Mouse (Mus musculus) liver, postnatal 0 days (tissue): ENCODE data around the gene Gm37240. TPM values are rescaled to one million over a fixed set of nuclear protein-coding genes. Genes with fewer than 3 reads are reported as not detected.

Experiments
- ATAC-seq: fragments of 200-750 bp; cut with Nextera tagmentation; 2 replicates; pipeline ENCODE4 v1.8.0; 2017; ENCODE audit warnings: mild to moderate bottlenecking, moderate library complexity
- DNase-seq: peaks from one replicate; pipeline ENCODE4 v3.0.0-alpha.2; 2016
- H3K27ac ChIP-seq: fragments of 300-500 bp; sonication (generic); 2 replicates; pipeline ENCODE4 v1.5.1; 2014; ENCODE audit warnings: antibody characterized with exemption, moderate library complexity, mild to moderate bottlenecking, low read depth
- H3K27me3 ChIP-seq: fragments of 300-500 bp; sonication (generic); 2 replicates; pipeline ENCODE4 v1.6.1; 2014; ENCODE audit warnings: low read length, control low read depth, mixed read lengths; ENCODE audit not compliant: insufficient read depth
- H3K36me3 ChIP-seq: fragments of 300-500 bp; sonication (generic); replicated peaks from 2 replicates; pipeline ENCODE4 v1.6.1; 2014; ENCODE audit warnings: mild to moderate bottlenecking, control low read depth, low read length, moderate library complexity, mixed read lengths; ENCODE audit not compliant: insufficient read depth
- H3K4me1 ChIP-seq: fragments of 300-500 bp; sonication (generic); 2 replicates; pipeline ENCODE4 v1.6.1; 2014; ENCODE audit warnings: antibody characterized with exemption, mild to moderate bottlenecking, control low read depth; ENCODE audit not compliant: insufficient read depth
- H3K4me2 ChIP-seq: fragments of 300-500 bp; sonication (generic); 2 replicates; pipeline ENCODE4 v1.6.1; 2014; ENCODE audit warnings: low read depth, mild to moderate bottlenecking, low read length, moderate library complexity, mixed read lengths
- H3K4me3 ChIP-seq: fragments of 300-500 bp; sonication (generic); 2 replicates; pipeline ENCODE4 v1.5.1; 2014; ENCODE audit warnings: low read depth, low read length
- H3K9ac ChIP-seq: fragments of 300-500 bp; sonication (generic); replicated peaks from 2 replicates; pipeline ENCODE4 v1.6.1; 2014; ENCODE audit warnings: mild to moderate bottlenecking, moderate library complexity
- H3K9me3 ChIP-seq: fragments of 300-500 bp; sonication (generic); 2 replicates; pipeline ENCODE4 v1.6.1; 2016; ENCODE audit warnings: mild to moderate bottlenecking, control low read depth, low read length, mixed read lengths
- CTCF ChIP-seq: sonication (generic); IDR thresholded peaks from 2 replicates; pipeline ENCODE4 v1.5.1; 2016; ENCODE audit warnings: antibody characterized with exemption, low read depth
- EP300 ChIP-seq: IDR thresholded peaks from 2 replicates; pipeline ENCODE4 v1.6.1; 2016; ENCODE audit warnings: antibody characterized with exemption, low read depth, mild to moderate bottlenecking
- WGBS: fragments of 180-500 bp; shearing (Covaris S2); extraction: QIAGEN DNeasy Blood & Tissue Kit; methylation state at CpG from one replicate; pipeline ENCODE4 v1.1.7; 2014; ENCODE audit not compliant: insufficient replicate concordance; 5-methylcytosine and 5-hydroxymethylcytosine counted together
- polyA plus RNA-seq: library from polyadenylated mRNA; unstranded; fragments of >200 nt; fragmentation: Nextera tagmentation; extraction: Ambion mirVana; gene quantifications from 2 replicates; pipeline ENCODE4 v1.2.1, GENCODE M21; 2015

Gene Gm37240
- polyA plus RNA-seq, 1 experiment from 2014 or later, result 0.72 TPM

GRCm38 (mm10) chr3:85314961-85315360 is 572.4 kb downstream of the Gm37240 start:
- ATAC-seq, result no peak
- Histone ChIP-seq H3K4me3 (no peak overlapping the region), H3K4me1 (no peaks in the 10 kb centered on the region), H3K4me2 (no peak overlapping the region), H3K9ac (no peak overlapping the region), H3K9me3 (no peaks in the 10 kb centered on the region), H3K36me3 (no peaks in the 10 kb centered on the region), H3K27ac (no peak overlapping the region), H3K27me3 (no peaks in the 10 kb centered on the region)
- no peak for DNase-seq
- TF ChIP-seq CTCF, result no peak
- TF ChIP-seq EP300, result no peak
- WGBS, result 69% methylated on average over 6 of the region's 6 CpGs

- H3K27me3 ChIP-seq, result no peaks in the 10 kb centered on the region
- WGBS, result 5% methylated on average over 4 of the region's 4 CpGs
- H3K27ac ChIP-seq, result no peak overlapping the region
- H3K9ac ChIP-seq, result no peak overlapping the region
- no peak for TF ChIP-seq CTCF
- no peak for TF ChIP-seq EP300
- no peak overlapping the region for H3K4me3 ChIP-seq
- ATAC-seq (no peak), DNase-seq (no peak)
- H3K36me3 ChIP-seq, result no peaks in the 10 kb centered on the region
- no peaks in the 10 kb centered on the region for H3K4me1 ChIP-seq
- no peak overlapping the region for H3K4me2 ChIP-seq
- H3K9me3 ChIP-seq, result no peaks in the 10 kb centered on the region
Observed at GRCm38 (mm10) chr3:85313646-85314255, 573.6 kb downstream of the Gm37240 start.

- Histone ChIP-seq H3K4me1 (no peaks in the 10 kb centered on the region), H3K27me3 (no peaks in the 10 kb centered on the region), H3K4me2 (no peak overlapping the region), H3K27ac (no peak overlapping the region), H3K9ac (no peak overlapping the region), H3K4me3 (no peak overlapping the region), H3K9me3 (no peaks in the 10 kb centered on the region), H3K36me3 (no peaks in the 10 kb centered on the region)
- 82% methylated on average over 3 of the region's 3 CpGs for WGBS
- DNase-seq (no peak), ATAC-seq (no peak)
- TF ChIP-seq EP300 (no peak), CTCF (no peak)
Observed at GRCm38 (mm10) chr3:85311176-85311575, 576.1 kb downstream of the Gm37240 start.

GRCm38 (mm10) chr3:85310401-85310989 is 576.8 kb downstream of the Gm37240 start:
- no peak for TF ChIP-seq CTCF
- TF ChIP-seq EP300, result no peak
- Histone ChIP-seq H3K4me1 (no peaks in the 10 kb centered on the region), H3K4me2 (no peak overlapping the region), H3K9me3 (no peaks in the 10 kb centered on the region), H3K4me3 (no peak overlapping the region), H3K27me3 (no peaks in the 10 kb centered on the region), H3K36me3 (no peaks in the 10 kb centered on the region), H3K27ac (no peak overlapping the region), H3K9ac (no peak overlapping the region)
- DNase-seq (no peak), ATAC-seq (no peak)
- WGBS, result 57% methylated on average over 8 of the region's 8 CpGs

GRCm38 (mm10) chr3:85309168-85309567 is 578.1 kb downstream of the Gm37240 start:
- Histone ChIP-seq H3K4me1 (no peaks in the 10 kb centered on the region), H3K27ac (no peak overlapping the region), H3K36me3 (no peaks in the 10 kb centered on the region), H3K4me3 (no peak overlapping the region), H3K9ac (no peak overlapping the region), H3K27me3 (no peaks in the 10 kb centered on the region), H3K4me2 (no peak overlapping the region), H3K9me3 (no peaks in the 10 kb centered on the region)
- no peak for TF ChIP-seq EP300
- TF ChIP-seq CTCF, result no peak
- no peak for ATAC-seq
- DNase-seq, result no peak
- 82% methylated on average over 6 of the region's 6 CpGs for WGBS

- DNase-seq, result no peak
- no peak overlapping the region for H3K9ac ChIP-seq
- TF ChIP-seq EP300, result no peak
- H3K36me3 ChIP-seq, result no peaks in the 10 kb centered on the region
- H3K4me1 ChIP-seq, result no peaks in the 10 kb centered on the region
- WGBS, result 47% methylated on average over 4 of the region's 4 CpGs
- H3K27ac ChIP-seq, result no peak overlapping the region
- ATAC-seq, result no peak
- H3K4me2 ChIP-seq, result no peak overlapping the region
- no peak overlapping the region for H3K4me3 ChIP-seq
- no peaks in the 10 kb centered on the region for H3K9me3 ChIP-seq
- H3K27me3 ChIP-seq, result no peaks in the 10 kb centered on the region
Observed at GRCm38 (mm10) chr3:85308706-85309105, 578.6 kb downstream of the Gm37240 start.

- Histone ChIP-seq H3K4me1 (no peaks in the 10 kb centered on the region), H3K4me3 (no peak overlapping the region), H3K9ac (no peak overlapping the region), H3K27ac (no peak overlapping the region), H3K27me3 (no peaks in the 10 kb centered on the region), H3K36me3 (no peaks in the 10 kb centered on the region), H3K4me2 (no peak overlapping the region), H3K9me3 (no peaks in the 10 kb centered on the region)
- no peak for TF ChIP-seq EP300
- TF ChIP-seq CTCF, result no peak
- WGBS, result 58% methylated on average over 3 of the region's 3 CpGs
- ATAC-seq (no peak), DNase-seq (no peak)
Observed at GRCm38 (mm10) chr3:85301851-85302250, 585.5 kb downstream of the Gm37240 start.
